Mouse (Mus musculus) heart, embryonic 13.5 days (tissue): Measurements from ENCODE around the gene Rps27l. TPM values are rescaled to one million over a fixed set of nuclear protein-coding genes. Genes with fewer than 3 reads are reported as not detected.

Experiments
- ATAC-seq: fragments of 200-750 bp; cut with Nextera tagmentation; 2 replicates; pipeline ENCODE4 v1.8.0; 2017; ENCODE audit warnings: moderate TSS enrichment; ENCODE audit not compliant: insufficient number of reproducible peaks, low FRiP score, low TSS enrichment; ENCODE audit errors: extremely low read depth
- H3K27ac ChIP-seq: fragments of 300-500 bp; sonication (generic); replicated peaks from 2 replicates; pipeline ENCODE4 v1.5.1; 2015; ENCODE audit warnings: moderate library complexity, mild to moderate bottlenecking, inconsistent platforms
- H3K27me3 ChIP-seq: fragments of 300-500 bp; sonication (generic); replicated peaks from 2 replicates; pipeline ENCODE4 v1.6.1; 2015; ENCODE audit warnings: mild to moderate bottlenecking, inconsistent platforms
- H3K36me3 ChIP-seq: fragments of 300-500 bp; sonication (generic); 2 replicates; pipeline ENCODE4 v1.6.1; 2015; ENCODE audit warnings: mild to moderate bottlenecking, inconsistent platforms
- H3K4me1 ChIP-seq: fragments of 300-500 bp; sonication (generic); 2 replicates; pipeline ENCODE4 v1.6.1; 2015; ENCODE audit warnings: inconsistent platforms
- H3K4me2 ChIP-seq: fragments of 300-500 bp; sonication (generic); 2 replicates; pipeline ENCODE4 v1.6.1; 2015; ENCODE audit warnings: inconsistent platforms, mild to moderate bottlenecking, moderate library complexity
- H3K4me3 ChIP-seq: fragments of 300-500 bp; sonication (generic); 2 replicates; pipeline ENCODE4 v1.5.1; 2015; ENCODE audit warnings: moderate library complexity, mild to moderate bottlenecking, inconsistent platforms
- H3K9ac ChIP-seq: fragments of 300-500 bp; sonication (generic); 2 replicates; pipeline ENCODE4 v1.6.1; 2015; ENCODE audit warnings: inconsistent platforms, mild to moderate bottlenecking, moderate library complexity
- H3K9me3 ChIP-seq: fragments of 300-500 bp; sonication (generic); 2 replicates; pipeline ENCODE4 v1.6.1; 2016; ENCODE audit warnings: inconsistent platforms
- WGBS: fragments of 180-500 bp; shearing (Covaris S2); methylation state at CpG from one replicate; pipeline ENCODE4 v1.1.7; 2015; ENCODE audit warnings: mixed read lengths; 5-methylcytosine and 5-hydroxymethylcytosine counted together
- polyA plus RNA-seq: library from polyadenylated mRNA; unstranded; fragments of >200 nt; fragmentation: Nextera tagmentation; extraction: Ambion mirVana; gene quantifications from 2 replicates; pipeline ENCODE4 v1.2.1, GENCODE M21; 2015

Gene Rps27l
- polyA plus RNA-seq, result 523 and 569 TPM in 2 replicates

GRCm38 (mm10) chr9:66945647-66946641, at the start of gene Rps27l:
Gene Rps27l, plus strand, starts transcription at chr9:66946086.
- H3K9ac ChIP-seq, result peak within 1 kb of the TSS; percentile 93
- peak within 1 kb of the TSS; percentile 85 for H3K4me3 ChIP-seq
- WGBS, result under 1% methylated on average over 77 of the region's 77 CpGs
- peak within 1 kb of the TSS; percentile 82 for H3K4me2 ChIP-seq
- H3K4me1 ChIP-seq, result peaks cover 7% of the 10 kb centered on the region; the same call in 1 of the 2 replicates
- no peaks in the 10 kb centered on the region for H3K9me3 ChIP-seq
- H3K27me3 ChIP-seq, result no peaks in the 10 kb centered on the region
- H3K36me3 ChIP-seq, result peaks cover 18% of the 10 kb centered on the region
- H3K27ac ChIP-seq, result peak within 1 kb of the TSS; percentile 95
- peak; percentile 91 for ATAC-seq

GRCm38 (mm10) chr9:66896951-66897350, 48.9 kb upstream of the Rps27l start:
- Histone ChIP-seq H3K27ac (no peak overlapping the region), H3K4me3 (no peak overlapping the region), H3K4me1 (peaks cover 40% of the 10 kb centered on the region), H3K9ac (no peak overlapping the region), H3K9me3 (peaks cover 4% of the 10 kb centered on the region; the same call in 1 of the 2 replicates), H3K4me2 (no peak overlapping the region), H3K36me3 (0 out of 2 replicates have a peak, but pooled peaks cover 2% of the 10 kb centered on the region), H3K27me3 (no peaks in the 10 kb centered on the region)
- ATAC-seq, result no peak
- 67% methylated on average over 6 of the region's 6 CpGs for WGBS

DNA sequence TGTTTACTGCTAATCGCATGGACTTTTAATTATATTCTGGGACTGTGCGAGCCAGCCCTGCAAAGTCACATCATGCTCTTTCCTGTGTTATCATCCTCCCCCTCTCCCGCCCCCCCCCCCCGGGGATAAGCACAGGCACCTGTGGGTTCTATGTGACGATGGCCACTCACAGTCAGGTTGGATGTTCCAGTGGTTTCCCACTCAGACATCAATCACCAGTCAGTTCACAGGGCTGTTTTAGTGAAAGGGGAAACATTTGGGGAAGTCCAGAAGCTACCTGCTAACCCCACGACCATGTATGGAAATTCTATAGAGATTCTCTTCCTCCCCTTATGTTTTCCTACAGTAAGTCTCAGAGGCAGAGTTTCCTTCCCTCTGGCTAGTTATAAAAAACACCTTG, 48.0 kb upstream of the Rps27l start:
- 0 out of 2 replicates have a peak, but pooled peaks cover 2% of the 10 kb centered on the region for H3K36me3 ChIP-seq
- ATAC-seq, result no peak
- 61% methylated on average over 6 of the region's 6 CpGs for whole genome bisulfite sequencing
- no peaks in the 10 kb centered on the region for H3K27me3 ChIP-seq
- no peak overlapping the region for H3K27ac ChIP-seq
- 0 out of 2 replicates have a peak, but pooled peaks cover 4% of the 10 kb centered on the region for H3K9me3 ChIP-seq
- H3K4me1 ChIP-seq, result peaks cover 40% of the 10 kb centered on the region
- no peak overlapping the region for H3K4me3 ChIP-seq
- H3K9ac ChIP-seq, result no peak overlapping the region
- H3K4me2 ChIP-seq, result no peak overlapping the region

- no peak for ATAC-seq
- Histone ChIP-seq H3K36me3 (0 out of 2 replicates have a peak, but pooled peaks cover 2% of the 10 kb centered on the region), H3K9ac (no peak overlapping the region), H3K27ac (no peak overlapping the region), H3K9me3 (0 out of 2 replicates have a peak, but pooled peaks cover 4% of the 10 kb centered on the region), H3K4me3 (no peak overlapping the region), H3K4me2 (no peak overlapping the region), H3K4me1 (peaks cover 40% of the 10 kb centered on the region), H3K27me3 (no peaks in the 10 kb centered on the region)
- WGBS, result 62% methylated on average over 2 of the region's 2 CpGs
Measured at GRCm38 (mm10) chr9:66899072-66899471, 46.8 kb upstream of the Rps27l start.

DNA sequence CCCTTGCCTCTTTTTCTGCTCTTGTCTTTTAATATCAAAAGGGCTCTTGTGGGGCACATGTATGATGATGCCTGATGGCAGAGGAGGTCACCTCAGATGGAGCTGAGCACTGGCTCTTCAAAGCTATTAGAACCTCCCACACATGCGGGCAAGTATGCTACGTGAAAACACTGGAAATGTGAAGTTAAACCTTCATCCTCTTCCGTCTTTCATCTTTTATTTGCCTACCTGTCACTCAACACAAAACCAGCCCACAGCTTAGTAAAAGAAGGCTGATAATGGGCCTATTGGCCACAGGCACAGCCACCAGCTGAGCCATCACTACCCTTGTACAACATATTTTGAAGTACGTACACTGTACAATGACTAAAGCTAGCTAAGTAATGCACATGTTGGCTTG, 46.4 kb upstream of the Rps27l start:
- Histone ChIP-seq H3K9ac (no peak overlapping the region), H3K27me3 (no peaks in the 10 kb centered on the region), H3K4me1 (peaks cover 40% of the 10 kb centered on the region), H3K36me3 (0 out of 2 replicates have a peak, but pooled peaks cover 2% of the 10 kb centered on the region), H3K4me3 (no peak overlapping the region), H3K27ac (no peak overlapping the region), H3K9me3 (0 out of 2 replicates have a peak, but pooled peaks cover 4% of the 10 kb centered on the region), H3K4me2 (no peak overlapping the region)
- no peak for ATAC-seq
- 82% methylated on average over 4 of the region's 4 CpGs for WGBS

DNA sequence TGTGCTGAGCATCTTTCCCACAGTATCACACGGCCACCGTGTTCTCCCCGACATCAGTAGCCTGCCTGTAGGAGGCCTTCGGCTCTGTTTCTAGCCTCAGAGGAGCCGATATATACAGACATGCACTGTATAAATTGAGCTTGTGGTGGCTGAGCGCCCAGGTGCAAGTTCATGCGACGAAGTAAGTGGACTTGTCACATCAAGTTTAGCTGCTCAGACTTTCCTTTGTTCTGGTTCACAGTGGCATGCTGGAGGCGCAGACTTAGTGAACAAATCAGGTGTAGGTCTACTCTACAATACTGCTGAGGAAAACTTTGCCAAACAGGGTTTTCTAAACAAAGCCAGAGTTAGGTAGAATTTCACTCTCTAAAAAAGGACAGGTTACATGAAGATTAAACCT, 39.9 kb upstream of the Rps27l start:
- H3K4me3 ChIP-seq, result no peak overlapping the region
- H3K9me3 ChIP-seq, result 0 out of 2 replicates have a peak, but pooled peaks cover 4% of the 10 kb centered on the region
- H3K27ac ChIP-seq, result no peak overlapping the region
- peaks cover 31% of the 10 kb centered on the region for H3K4me1 ChIP-seq
- 75% methylated on average over 9 of the region's 9 CpGs for WGBS
- H3K4me2 ChIP-seq, result no peak overlapping the region
- no peak for ATAC-seq
- H3K36me3 ChIP-seq, result 0 out of 2 replicates have a peak, but pooled peaks cover 2% of the 10 kb centered on the region
- H3K27me3 ChIP-seq, result no peaks in the 10 kb centered on the region
- no peak overlapping the region for H3K9ac ChIP-seq

GRCm38 (mm10) chr9:66907126-66907525, 38.8 kb upstream of the Rps27l start:
- no peak overlapping the region for H3K27ac ChIP-seq
- no peak overlapping the region for H3K4me3 ChIP-seq
- no peaks in the 10 kb centered on the region for H3K9me3 ChIP-seq
- H3K9ac ChIP-seq, result no peak overlapping the region
- no peaks in the 10 kb centered on the region for H3K36me3 ChIP-seq
- H3K27me3 ChIP-seq, result no peaks in the 10 kb centered on the region
- no peak overlapping the region for H3K4me2 ChIP-seq
- no peak for ATAC-seq
- peaks cover 34% of the 10 kb centered on the region for H3K4me1 ChIP-seq
- 79% methylated on average over 8 of the region's 8 CpGs for WGBS

GRCm38 (mm10) chr9:66907746-66908397, 38.0 kb upstream of the Rps27l start:
- no peak for ATAC-seq
- Histone ChIP-seq H3K27me3 (no peaks in the 10 kb centered on the region), H3K9ac (no peak overlapping the region), H3K27ac (no peak overlapping the region), H3K4me1 (peaks cover 36% of the 10 kb centered on the region), H3K9me3 (no peaks in the 10 kb centered on the region), H3K4me2 (no peak overlapping the region), H3K4me3 (no peak overlapping the region), H3K36me3 (peaks cover 2% of the 10 kb centered on the region; the same call in 1 of the 2 replicates)
- 84% methylated on average over 5 of the region's 5 CpGs for WGBS

DNA sequence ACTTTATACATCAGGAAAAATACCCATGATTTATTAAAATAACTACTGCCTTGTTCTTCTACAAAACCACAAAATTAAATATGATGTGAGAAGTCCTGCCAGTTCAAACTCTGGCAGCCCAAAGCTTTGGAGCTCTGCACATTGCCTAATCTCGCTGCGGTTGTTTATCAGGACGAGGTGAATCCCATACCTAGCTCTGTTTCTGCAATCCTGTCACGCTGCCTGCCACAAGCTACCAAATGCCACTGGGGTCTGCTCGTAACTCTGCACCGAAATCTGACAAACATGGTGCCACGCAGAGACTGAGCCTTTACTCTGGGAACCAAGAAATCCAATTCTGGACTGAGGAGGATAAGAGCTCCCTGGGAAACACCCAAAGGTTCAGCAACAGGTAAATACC, 36.0 kb upstream of the Rps27l start:
- Histone ChIP-seq H3K4me3 (no peak overlapping the region), H3K9ac (no peak overlapping the region), H3K4me1 (peaks cover 53% of the 10 kb centered on the region), H3K27ac (no peak overlapping the region), H3K9me3 (no peaks in the 10 kb centered on the region), H3K36me3 (peaks cover 4% of the 10 kb centered on the region; the same call in 1 of the 2 replicates), H3K27me3 (no peaks in the 10 kb centered on the region), H3K4me2 (no peak overlapping the region)
- ATAC-seq, result no peak
- WGBS, result 75% methylated on average over 7 of the region's 7 CpGs

- Histone ChIP-seq H3K27ac (no peak overlapping the region), H3K36me3 (peaks cover 4% of the 10 kb centered on the region; the same call in 1 of the 2 replicates), H3K4me3 (no peak overlapping the region), H3K4me1 (peaks cover 60% of the 10 kb centered on the region), H3K27me3 (no peaks in the 10 kb centered on the region), H3K4me2 (no peak overlapping the region), H3K9ac (no peak overlapping the region), H3K9me3 (no peaks in the 10 kb centered on the region)
- ATAC-seq, result no peak
- 90% methylated on average over 5 of the region's 5 CpGs for WGBS
Measured at GRCm38 (mm10) chr9:66910677-66911076, 35.2 kb upstream of the Rps27l start.

- no peak for ATAC-seq
- peaks cover 4% of the 10 kb centered on the region; the same call in 1 of the 2 replicates for H3K36me3 ChIP-seq
- no peak overlapping the region for H3K4me2 ChIP-seq
- H3K27ac ChIP-seq, result no peak overlapping the region
- H3K9me3 ChIP-seq, result no peaks in the 10 kb centered on the region
- peaks cover 61% of the 10 kb centered on the region for H3K4me1 ChIP-seq
- H3K9ac ChIP-seq, result no peak overlapping the region
- no peak overlapping the region for H3K4me3 ChIP-seq
- no peaks in the 10 kb centered on the region for H3K27me3 ChIP-seq
Measured at GRCm38 (mm10) chr9:66912304-66912703, 33.6 kb upstream of the Rps27l start.
